Mouse (Mus musculus): Measurements from ENCODE around the gene Slc37a3.
"Not testable (repeated sequence)": the region's sequence is repeated elsewhere in the genome, so short reads cannot be mapped to it uniquely, and the experiment has no call there.

Slc37a3 gene

GRCm38 (mm10) chr6:39378161-39378835 lies 823 bp upstream of the Slc37a3 start:
- DNase-seq (ENCODE audit: low spot score in 2 of 2), result not testable (repeated sequence)

- no peak for DNase-seq (ENCODE audit: low spot score in 2 of 2)
These were observed 700 bp downstream of the Slc37a3 start for GRCm38 (mm10) chr6:39376775-39377174.

DNA sequence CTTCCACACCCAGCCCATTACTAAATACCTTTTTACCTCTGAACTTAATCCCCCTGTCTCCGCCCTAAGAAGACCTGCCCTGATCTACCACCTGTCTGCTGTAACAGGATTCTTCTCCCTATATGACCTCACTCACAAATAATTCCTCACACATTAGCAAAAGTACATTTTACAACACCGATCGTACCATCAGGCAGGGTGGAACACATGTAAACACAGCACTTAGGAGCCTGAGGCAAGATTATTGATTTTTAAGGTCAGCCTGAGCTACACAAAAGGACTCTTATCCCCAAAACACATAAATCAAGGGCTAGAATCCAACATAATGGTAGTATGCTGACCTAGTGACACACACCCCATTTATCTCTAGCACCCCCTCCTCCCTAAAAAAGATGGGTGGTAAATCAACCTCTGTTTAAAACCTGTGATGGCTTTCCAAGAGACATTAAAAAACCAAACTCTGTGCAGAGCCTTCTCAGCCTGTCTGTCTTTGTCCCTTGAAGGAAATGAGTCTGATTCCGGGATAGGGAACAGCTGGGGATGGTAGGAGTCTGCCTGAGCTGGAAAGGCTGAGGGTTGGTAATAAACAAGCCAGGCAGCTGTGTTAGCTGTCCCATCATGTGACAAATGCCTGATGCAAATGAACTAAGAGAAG lies 4.0 kb downstream of the Slc37a3 start:
- no peak for DNase-seq (ENCODE audit: low spot score in 2 of 2)

DNA sequence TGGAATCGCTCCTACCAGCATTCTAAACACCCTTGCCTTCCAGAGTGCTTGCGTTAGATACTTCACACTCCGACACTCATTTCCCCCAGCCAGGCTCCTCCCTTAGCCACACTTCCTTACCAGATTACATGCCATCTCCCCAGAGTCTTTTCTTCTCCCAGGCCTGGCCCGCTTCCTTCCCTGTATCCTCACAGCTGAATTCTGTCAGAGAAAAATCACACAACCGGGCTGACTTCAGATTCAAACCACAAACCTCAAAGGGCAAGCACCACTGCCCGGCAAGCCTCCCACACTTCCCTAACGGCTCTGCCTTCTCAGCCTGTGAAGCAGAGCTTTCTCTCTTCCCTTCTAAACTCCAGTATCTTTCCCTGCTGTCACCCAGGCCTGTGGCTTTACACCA lies 4.7 kb downstream of the Slc37a3 start:
- DNase-seq (ENCODE audit: low spot score in 2 of 2), result no peak

- DNase-seq (ENCODE audit: low spot score in 2 of 2), result no peak
These were observed 5.4 kb downstream of the Slc37a3 start for GRCm38 (mm10) chr6:39372042-39372441.

GRCm38 (mm10) chr6:39369631-39370030 lies 7.8 kb downstream of the Slc37a3 start:
- DNase-seq (ENCODE audit: low spot score in 2 of 2), result no peak

- no peak for DNase-seq (ENCODE audit: low spot score in 2 of 2)
These were observed 14.8 kb downstream of the Slc37a3 start for GRCm38 (mm10) chr6:39362684-39363083.

GRCm38 (mm10) chr6:39359207-39359606 lies 18.3 kb downstream of the Slc37a3 start:
- DNase-seq (ENCODE audit: low spot score in 2 of 2), result not testable (repeated sequence)

DNA sequence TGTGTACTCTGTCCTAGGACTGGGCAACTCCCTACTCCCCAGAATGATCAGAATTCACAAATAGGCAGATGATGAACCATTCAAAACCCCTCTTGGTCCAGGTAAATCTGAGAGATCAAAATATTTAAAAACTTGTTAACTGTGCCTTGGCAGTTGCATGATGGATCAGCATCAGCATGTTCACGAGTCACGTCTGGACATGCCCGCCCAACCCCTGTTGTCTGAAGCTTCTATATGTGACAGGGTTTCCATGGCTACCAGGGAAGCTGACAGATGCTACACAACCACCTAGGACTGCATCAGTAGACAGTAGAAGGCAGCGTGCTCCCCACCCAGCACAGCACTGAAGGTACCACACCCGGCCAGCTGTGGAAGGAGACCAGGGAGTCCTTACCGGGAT lies 28.5 kb downstream of the Slc37a3 start:
- no peak for DNase-seq (ENCODE audit: low spot score in 2 of 2)

GRCm38 (mm10) chr6:39347880-39348814 lies 29.3 kb downstream of the Slc37a3 start:
- DNase-seq (ENCODE audit: low spot score in 2 of 2), result peak in 1 of 2 experiments; percentile 30

- no peak for DNase-seq (ENCODE audit: low spot score in 2 of 2)
These were observed 30.4 kb downstream of the Slc37a3 start for GRCm38 (mm10) chr6:39346991-39347501.

GRCm38 (mm10) chr6:39345430-39345829 lies 32.0 kb downstream of the Slc37a3 start:
- DNase-seq (ENCODE audit: low spot score in 2 of 2), result no peak

DNA sequence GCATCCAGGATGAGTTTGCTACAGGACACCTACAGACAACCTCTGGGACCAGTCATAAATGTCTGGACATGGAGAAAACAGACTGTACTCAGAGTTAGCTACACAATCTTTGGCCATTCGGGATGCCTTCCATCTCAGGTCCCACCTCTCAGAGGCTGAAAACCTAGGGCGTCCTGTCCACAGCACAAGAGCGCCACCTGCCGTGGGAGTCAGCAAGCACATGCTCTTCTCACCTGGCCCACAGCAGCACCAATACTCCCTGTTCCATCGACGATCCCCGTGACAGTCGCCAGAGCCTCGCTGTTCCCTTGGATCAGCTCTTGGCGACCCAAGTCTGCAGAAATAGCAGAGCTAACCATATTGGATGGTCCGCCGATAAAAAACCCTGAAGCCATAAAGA lies 33.5 kb downstream of the Slc37a3 start:
- DNase-seq (ENCODE audit: low spot score in 2 of 2), result peak; percentile 52 to 90

DNA sequence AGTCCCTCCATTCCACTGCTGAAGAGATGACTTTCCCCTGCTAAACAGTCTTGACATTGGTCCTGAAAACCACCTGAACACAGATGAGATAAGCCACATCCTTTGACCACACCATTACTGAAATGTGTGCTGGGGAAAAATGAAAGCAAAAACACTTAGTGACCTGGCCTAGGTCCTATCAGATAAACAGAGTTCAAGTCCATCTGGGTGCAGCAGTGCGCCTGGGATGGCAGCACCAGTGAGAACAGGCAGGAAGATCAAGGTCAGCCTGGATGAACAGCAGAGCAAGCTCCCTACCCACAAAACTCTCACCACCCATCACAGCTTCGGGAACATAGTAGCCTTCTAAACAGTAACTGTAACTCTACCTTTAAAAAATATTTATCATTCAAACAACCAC lies 35.7 kb downstream of the Slc37a3 start:
- DNase-seq (ENCODE audit: low spot score in 2 of 2), result no peak

- DNase-seq (ENCODE audit: low spot score in 2 of 2), result no peak
These were observed 39.1 kb downstream of the Slc37a3 start for GRCm38 (mm10) chr6:39338359-39338758.

DNA sequence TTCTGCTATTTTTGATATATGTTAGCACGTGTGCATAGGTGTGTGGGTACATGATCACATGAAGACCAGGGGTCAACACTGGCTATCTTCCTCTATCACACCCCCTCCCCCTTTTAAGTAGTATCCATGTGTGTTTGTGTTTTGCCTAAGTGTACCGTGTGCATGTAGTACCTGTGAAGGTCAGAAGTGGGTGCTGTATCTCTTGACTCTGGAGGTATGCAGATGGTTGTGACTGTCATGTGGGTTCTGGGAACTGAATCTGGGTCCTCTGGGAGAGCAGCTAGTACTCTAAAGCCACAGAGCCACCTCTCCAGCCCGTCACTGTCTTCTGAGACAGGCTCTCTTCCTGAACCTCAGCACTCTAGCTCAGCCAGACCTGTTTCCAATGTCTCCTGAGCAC lies 42.6 kb downstream of the Slc37a3 start:
- no peak for DNase-seq (ENCODE audit: low spot score in 2 of 2)

GRCm38 (mm10) chr6:39334224-39334623 lies 43.3 kb downstream of the Slc37a3 start:
- no peak for DNase-seq (ENCODE audit: low spot score in 2 of 2)

DNA sequence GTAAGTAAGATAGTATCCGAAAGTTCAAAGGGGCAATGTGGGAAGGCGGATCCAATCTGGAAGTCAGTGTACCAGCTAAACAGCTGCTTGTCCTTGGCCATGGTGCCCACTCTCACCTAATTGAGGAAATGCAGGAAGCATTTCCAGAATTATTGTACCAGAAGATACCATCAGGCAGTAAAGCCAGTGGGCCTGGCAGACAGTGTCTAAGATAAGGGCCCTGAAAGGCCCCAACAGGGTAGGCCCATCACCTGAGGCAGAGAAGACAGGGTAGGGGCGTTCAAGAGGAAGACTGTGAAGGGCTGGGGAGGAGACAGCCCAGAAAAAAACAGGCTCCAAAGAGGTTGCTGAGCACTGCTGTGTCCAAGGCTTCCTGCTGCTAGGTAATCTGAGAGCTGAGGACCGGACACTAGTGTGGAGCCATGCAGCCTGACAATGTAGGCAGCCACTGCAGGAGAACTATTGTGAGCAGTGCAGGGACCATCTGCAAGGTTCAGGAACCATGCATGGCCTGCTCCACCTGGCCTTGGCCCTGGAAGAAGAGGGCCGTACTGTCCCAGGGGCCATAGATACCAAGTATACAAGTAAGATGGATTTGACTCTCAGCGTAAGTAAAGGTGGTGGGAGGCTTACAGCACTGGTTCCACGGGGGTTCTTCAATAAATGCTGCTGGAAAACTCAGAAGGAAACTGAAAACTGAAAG lies 45.3 kb downstream of the Slc37a3 start:
- DNase-seq (ENCODE audit: low spot score in 2 of 2), result no peak

DNA sequence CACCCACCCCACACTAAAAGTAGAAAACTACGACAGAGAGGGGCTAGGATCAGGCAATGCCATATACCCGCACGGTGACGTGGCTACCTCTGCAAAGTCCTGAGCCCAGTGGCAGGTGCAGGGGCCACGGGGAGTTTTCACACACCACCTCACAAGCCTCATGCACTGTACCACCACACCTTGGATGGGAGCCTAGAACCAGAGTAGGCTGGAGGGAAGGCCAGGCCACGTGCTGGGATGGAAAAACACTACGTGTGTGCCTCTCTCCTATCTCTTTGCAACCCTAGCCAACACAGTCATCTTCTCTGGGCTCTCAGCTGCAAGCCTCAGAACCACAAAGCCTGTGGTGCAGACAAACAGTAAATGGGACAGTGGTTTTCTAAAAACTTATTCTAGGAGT lies 46.5 kb downstream of the Slc37a3 start:
- DNase-seq (ENCODE audit: low spot score in 2 of 2), result no peak

- no peak for DNase-seq (ENCODE audit: low spot score in 2 of 2)
These were observed 57.2 kb downstream of the Slc37a3 start for GRCm38 (mm10) chr6:39320286-39320685.

DNA sequence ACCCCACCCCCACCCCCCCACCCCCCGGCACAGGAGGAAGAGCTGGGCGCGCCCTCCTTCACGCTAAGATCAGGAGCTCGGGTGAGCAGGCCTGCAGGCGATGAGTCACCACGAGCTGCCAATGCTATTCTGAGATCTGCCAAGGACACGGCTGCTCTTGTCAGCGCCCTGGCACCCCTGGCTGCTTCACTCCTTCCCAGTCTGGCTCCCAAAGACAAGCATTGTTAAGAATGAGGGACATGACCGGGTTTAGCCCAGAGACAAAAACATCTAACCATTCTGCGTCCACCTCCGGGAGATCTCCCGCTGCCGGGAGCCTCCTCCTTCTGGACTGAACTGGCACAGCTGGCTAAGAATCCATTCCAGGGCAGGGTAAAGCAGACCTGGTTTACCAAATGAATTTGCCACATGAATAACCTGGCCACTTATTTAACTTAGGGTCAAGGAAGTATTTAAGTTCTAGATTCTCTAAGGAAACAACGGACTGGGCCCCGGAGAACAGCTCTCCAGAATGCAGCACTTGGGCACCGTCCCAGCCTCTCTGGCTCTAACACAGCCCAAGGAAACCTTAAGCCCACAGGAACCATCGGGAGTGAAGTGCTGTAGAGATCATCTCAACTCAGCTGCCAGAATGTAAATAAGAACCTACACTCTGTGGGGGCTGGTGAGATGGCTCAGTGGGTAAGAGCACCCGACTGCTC lies 58.3 kb downstream of the Slc37a3 start:
- DNase-seq (ENCODE audit: low spot score in 2 of 2), result no peak

Data from thymus, postnatal 10 days (tissue).